Mouse (Mus musculus) hindbrain, embryonic 10.5 days (tissue): ENCODE results near the gene Atat1. TPM values are rescaled to one million over a fixed set of nuclear protein-coding genes. Genes with fewer than 3 reads are reported as not detected.
A peak's percentile ranks its signal among the peaks of the same experiment; 100 is the strongest.

Experiments used
- DNase-seq: peaks from one replicate; pipeline ENCODE4 v3.0.0-alpha.2; 2017; ENCODE audit warnings: low spot score
- H3K27ac ChIP-seq: fragments of 300-500 bp; sonication (generic); 2 replicates; pipeline ENCODE4 v1.5.1; 2016; ENCODE audit warnings: mild to moderate bottlenecking, moderate library complexity
- H3K27me3 ChIP-seq: fragments of 300-500 bp; sonication (generic); 2 replicates; pipeline ENCODE4 v1.6.1; 2016; ENCODE audit warnings: mild to moderate bottlenecking; ENCODE audit not compliant: poor library complexity, insufficient read depth, severe bottlenecking
- H3K36me3 ChIP-seq: fragments of 300-500 bp; sonication (generic); 2 replicates; pipeline ENCODE4 v1.6.1; 2016; ENCODE audit warnings: mild to moderate bottlenecking, moderate library complexity
- H3K4me1 ChIP-seq: fragments of 300-500 bp; sonication (generic); replicated peaks from 2 replicates; pipeline ENCODE4 v1.6.1; 2016; ENCODE audit warnings: mild to moderate bottlenecking
- H3K4me3 ChIP-seq: fragments of 300-500 bp; sonication (generic); 2 replicates; pipeline ENCODE4 v1.5.1; 2016; ENCODE audit warnings: mild to moderate bottlenecking, moderate library complexity
- H3K9me3 ChIP-seq: fragments of 300-500 bp; sonication (generic); 2 replicates; pipeline ENCODE4 v1.6.1; 2016; ENCODE audit warnings: mild to moderate bottlenecking, moderate library complexity
- WGBS: fragments of 180-500 bp; shearing (Covaris S2); methylation state at CpG from one replicate; pipeline ENCODE4 v1.1.7; 2016; 5-methylcytosine and 5-hydroxymethylcytosine counted together
- polyA plus RNA-seq: library from polyadenylated mRNA; unstranded; fragments of >200 nt; fragmentation: Nextera tagmentation; extraction: Ambion mirVana; gene quantifications from 2 replicates; pipeline ENCODE4 v1.2.1, GENCODE M21; 2016

Gene Atat1
- polyA plus RNA-seq, 1 experiment from 2014 or later, result 227 TPM

DNA sequence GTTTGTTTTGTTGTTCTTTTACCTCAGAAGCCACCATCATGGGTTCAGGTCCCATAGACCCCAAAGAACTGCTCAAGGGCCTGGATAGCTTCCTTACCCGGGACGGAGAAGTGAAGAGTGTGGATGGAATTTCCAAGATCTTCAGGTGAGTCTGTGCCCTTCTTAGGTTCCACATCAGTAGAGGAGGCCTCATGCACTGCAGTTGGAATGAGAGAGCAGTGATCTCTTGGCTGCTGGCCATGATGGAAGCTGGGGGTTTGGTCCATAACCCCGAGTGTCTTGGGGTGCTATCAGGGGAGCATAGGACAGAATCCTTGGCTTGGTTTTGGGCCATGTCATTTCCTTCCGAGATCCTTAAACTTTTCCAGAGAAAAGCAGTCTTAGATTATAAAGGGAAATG lies 13.4 kb upstream of the Atat1 start:
- no peak overlapping the region for H3K4me3 ChIP-seq
- no peaks in the 10 kb centered on the region for H3K27me3 ChIP-seq
- H3K36me3 ChIP-seq, result peaks cover 69% of the 10 kb centered on the region
- peaks cover 28% of the 10 kb centered on the region for H3K4me1 ChIP-seq
- DNase-seq, result no peak
- H3K9me3 ChIP-seq, result no peaks in the 10 kb centered on the region
- WGBS, result 94% methylated on average over 4 of the region's 4 CpGs
- H3K27ac ChIP-seq, result no peak overlapping the region

DNA sequence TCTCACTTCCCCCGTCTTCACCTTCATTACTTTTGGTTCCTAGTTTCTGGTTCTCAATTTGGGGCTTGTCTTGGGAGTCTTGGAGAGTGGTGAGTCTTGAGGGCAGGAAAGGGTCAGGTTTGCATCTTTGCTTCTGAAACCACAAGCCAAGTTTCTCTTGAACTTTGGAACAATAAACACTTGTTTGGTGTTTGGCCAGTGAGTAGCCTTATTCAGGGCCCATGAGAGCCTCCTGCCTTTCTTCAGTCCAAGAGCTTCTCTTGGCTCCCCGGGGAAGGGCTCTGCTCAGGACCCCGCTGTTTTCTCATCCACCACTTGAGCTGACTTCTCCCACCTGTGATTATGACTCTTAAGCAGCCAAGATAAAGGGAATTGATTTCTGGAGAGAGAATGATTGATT lies 12.7 kb upstream of the Atat1 start:
- no peak for DNase-seq
- H3K4me1 ChIP-seq, result peaks cover 28% of the 10 kb centered on the region
- 92% methylated on average over 3 of the region's 3 CpGs for WGBS
- no peak overlapping the region for H3K27ac ChIP-seq
- no peaks in the 10 kb centered on the region for H3K9me3 ChIP-seq
- peaks cover 67% of the 10 kb centered on the region for H3K36me3 ChIP-seq
- no peaks in the 10 kb centered on the region for H3K27me3 ChIP-seq
- no peak overlapping the region for H3K4me3 ChIP-seq

DNA sequence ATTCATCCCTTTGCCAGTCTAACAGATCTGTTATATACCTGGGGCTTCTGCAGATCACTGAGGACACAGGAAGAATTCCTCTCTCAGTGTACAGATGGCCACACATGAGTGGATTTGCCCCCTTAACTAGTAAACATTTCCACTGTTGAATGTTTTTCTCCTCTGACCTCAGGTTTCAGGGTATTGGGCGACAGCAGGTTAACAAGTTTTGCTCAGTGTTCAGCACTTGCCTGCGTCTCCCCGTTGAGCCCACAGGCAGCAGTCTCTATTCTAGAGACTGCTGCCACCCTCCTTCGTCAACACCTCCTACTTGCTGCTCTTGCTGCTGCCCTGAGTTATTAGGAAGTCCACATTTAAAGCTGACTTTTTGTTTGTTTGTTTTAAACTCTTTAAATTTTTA lies 11.8 kb upstream of the Atat1 start:
- whole genome bisulfite sequencing, result 91% methylated on average over 4 of the region's 4 CpGs
- Histone ChIP-seq H3K9me3 (no peaks in the 10 kb centered on the region), H3K27ac (peak overlapping the region; percentile 40; the same call in 1 of the 2 replicates), H3K36me3 (peaks cover 65% of the 10 kb centered on the region), H3K27me3 (no peaks in the 10 kb centered on the region), H3K4me1 (peaks cover 28% of the 10 kb centered on the region), H3K4me3 (no peak overlapping the region)
- DNase-seq, result no peak

DNA sequence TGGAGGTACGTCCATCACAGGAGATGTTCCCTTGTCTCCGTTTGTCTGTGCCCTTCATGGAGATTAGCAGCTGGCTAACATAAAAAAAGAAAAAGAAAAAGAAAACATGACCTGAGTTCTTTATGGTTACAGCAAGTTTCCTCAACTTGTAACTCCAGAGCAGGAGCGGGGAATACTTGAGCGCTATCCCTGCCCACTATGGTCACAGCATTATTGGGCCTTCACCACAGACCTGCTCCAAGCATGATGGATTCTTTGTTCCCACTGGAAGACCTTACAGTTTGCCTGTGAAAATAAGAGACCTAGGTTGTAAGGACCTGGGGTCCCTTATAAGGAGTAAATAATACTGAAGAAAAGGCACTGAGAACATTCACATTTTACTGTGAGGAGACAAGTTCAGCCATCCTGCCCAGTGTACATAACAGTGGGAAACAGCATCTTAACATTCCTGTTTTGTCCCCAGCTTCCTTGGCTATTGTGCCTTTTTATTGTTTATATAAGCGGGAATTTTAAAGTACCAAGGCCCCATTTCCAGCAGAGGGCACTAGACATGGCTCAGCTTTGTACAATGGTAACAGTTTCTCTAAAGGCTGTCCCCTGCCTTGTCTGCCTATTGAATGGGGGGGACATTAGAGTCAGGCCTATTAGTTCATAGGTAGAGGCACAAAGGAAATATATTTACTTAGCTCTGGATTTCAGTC lies 11.1 kb upstream of the Atat1 start:
- 77% methylated on average over 5 of the region's 5 CpGs for WGBS
- Histone ChIP-seq H3K4me1 (peaks cover 28% of the 10 kb centered on the region), H3K27me3 (no peaks in the 10 kb centered on the region), H3K4me3 (no peak overlapping the region), H3K9me3 (no peaks in the 10 kb centered on the region), H3K36me3 (peaks cover 58% of the 10 kb centered on the region), H3K27ac (peak overlapping the region; percentile 99)
- peak; percentile 40 for DNase-seq

DNA sequence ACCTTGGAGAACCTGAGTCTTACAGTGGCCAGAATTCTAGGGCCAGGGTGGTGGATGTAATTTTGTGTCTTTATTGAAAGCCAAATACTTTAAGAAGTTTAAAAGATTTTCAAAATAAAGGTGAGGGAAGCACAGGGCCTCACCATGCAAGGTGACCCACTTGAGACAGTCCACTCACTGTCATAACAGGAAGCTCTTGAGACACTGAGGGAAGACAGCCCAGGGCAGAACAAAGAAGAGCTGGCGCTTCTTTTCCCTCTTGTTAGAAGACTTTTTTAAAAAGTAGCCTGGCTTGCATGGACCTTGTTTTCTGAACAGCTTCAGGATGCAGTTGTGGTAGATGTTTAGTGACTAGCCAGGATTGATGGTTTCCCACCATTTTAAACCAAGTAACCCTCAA lies 10.5 kb upstream of the Atat1 start:
- H3K4me3 ChIP-seq, result peak overlapping the region; percentile 85
- H3K27ac ChIP-seq, result peak overlapping the region; percentile 99
- H3K36me3 ChIP-seq, result peaks cover 51% of the 10 kb centered on the region
- no peak for DNase-seq
- H3K4me1 ChIP-seq, result peaks cover 31% of the 10 kb centered on the region
- no peaks in the 10 kb centered on the region for H3K27me3 ChIP-seq
- no peaks in the 10 kb centered on the region for H3K9me3 ChIP-seq
- WGBS, result 91% methylated on average over 1 of the region's 1 CpGs

DNA sequence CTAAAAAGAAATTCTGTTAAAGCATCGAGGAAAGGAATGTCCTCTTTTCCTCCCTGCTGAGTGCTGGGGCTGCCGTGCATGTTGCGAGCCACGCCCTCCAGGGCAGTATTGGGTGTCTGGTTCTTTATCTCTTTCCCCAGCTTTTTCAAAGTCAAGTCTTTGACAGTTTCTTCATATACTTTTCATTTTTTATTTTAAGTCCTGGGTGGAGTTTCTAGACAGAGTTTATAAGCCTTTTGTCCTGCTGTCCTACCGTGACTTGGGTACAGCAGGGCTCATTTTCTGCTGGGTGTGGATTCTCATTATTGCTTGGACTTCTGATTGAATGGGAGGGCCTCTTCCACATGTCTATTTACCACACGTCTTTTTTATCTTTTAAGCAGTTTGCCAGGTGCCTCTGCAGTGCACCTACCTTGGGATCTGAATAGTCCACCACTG lies 10.0 kb upstream of the Atat1 start:
- WGBS, result 66% methylated on average over 6 of the region's 6 CpGs
- peak overlapping the region; percentile 99 for H3K27ac ChIP-seq
- H3K9me3 ChIP-seq, result no peaks in the 10 kb centered on the region
- DNase-seq, result no peak
- peaks cover 35% of the 10 kb centered on the region for H3K4me1 ChIP-seq
- no peaks in the 10 kb centered on the region for H3K27me3 ChIP-seq
- peaks cover 46% of the 10 kb centered on the region for H3K36me3 ChIP-seq
- peak overlapping the region; percentile 85 for H3K4me3 ChIP-seq

DNA sequence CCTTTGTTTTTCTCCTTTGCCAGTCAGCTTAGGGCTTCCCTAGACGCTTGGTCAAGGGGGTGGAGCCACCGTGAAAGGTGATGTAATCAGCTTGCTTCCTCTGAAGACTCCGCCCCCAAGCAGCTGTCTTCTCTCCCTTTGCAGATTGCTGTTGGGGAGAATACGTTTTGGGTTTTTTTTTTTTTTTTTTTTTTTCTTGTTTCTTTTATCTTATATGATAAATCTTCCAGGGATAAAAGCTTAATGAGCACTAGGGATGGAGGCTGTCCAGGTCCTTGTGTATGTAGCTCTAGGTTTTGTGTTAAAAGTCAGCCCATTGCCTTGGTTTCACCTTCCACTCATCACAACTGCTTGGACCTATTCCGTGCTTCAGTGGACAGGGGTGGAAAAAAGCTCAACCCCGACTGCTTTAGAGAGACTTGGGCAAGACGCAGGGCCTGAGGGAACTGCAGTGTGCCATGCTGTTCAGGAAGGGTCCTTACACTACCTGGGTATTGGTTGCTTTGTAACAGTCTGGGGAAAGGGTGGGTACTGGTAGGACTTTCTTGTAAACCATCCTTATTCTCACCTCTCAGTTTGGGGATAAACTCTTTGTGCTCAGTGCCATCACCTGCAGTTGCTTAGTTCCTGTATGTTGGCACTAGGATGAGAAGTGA lies 9.3 kb upstream of the Atat1 start:
- H3K27ac ChIP-seq, result peak overlapping the region; percentile 99
- H3K4me3 ChIP-seq, result peak overlapping the region; percentile 85
- peaks cover 35% of the 10 kb centered on the region for H3K4me1 ChIP-seq
- H3K9me3 ChIP-seq, result no peaks in the 10 kb centered on the region
- peak; percentile 91 for DNase-seq
- H3K36me3 ChIP-seq, result peaks cover 45% of the 10 kb centered on the region
- WGBS, result 22% methylated on average over 7 of the region's 7 CpGs
- H3K27me3 ChIP-seq, result no peaks in the 10 kb centered on the region

DNA sequence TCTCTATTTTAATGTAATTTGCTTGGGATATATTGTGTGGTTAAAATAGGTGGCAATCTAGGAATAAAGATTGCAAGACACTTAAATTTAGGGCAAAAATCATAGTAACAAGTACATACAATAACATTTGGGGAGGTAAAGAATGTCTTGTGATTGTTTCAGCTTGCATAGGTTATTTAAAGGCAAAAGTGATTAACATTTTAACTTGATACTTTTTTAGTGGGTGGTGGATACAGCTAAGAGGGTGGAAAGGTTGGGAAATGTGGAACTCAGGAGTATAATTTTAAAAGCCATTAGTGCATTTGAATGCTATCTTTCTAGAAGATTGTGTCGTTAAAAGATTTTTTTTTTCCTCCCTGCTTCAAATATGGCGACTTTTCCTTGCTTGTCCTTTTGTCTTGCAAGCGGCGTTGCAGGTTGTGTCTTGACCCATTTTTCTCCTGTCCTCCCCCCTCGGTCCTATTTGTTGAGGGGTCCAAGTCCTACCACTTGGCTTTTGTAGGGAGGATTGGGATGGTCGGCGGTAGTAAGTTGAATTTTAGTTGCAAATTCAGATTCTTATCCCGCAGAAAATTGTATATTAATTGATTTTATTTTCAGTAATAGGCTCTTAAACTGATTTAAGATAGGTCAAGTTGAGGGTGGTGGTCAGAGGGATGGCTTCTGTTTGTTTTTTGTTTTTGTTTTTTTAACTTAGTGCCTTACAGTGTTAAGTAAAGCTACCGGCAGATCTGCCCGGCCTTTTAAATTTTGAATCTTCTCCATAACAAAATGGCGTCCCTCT lies 8.6 kb upstream of the Atat1 start:
- Histone ChIP-seq H3K9me3 (no peaks in the 10 kb centered on the region), H3K4me1 (peaks cover 35% of the 10 kb centered on the region), H3K27ac (peak overlapping the region; percentile 99), H3K4me3 (peak overlapping the region; percentile 85), H3K36me3 (peaks cover 44% of the 10 kb centered on the region), H3K27me3 (no peaks in the 10 kb centered on the region)
- under 1% methylated on average over 11 of the region's 11 CpGs for WGBS
- peak; percentile 57 for DNase-seq

DNA sequence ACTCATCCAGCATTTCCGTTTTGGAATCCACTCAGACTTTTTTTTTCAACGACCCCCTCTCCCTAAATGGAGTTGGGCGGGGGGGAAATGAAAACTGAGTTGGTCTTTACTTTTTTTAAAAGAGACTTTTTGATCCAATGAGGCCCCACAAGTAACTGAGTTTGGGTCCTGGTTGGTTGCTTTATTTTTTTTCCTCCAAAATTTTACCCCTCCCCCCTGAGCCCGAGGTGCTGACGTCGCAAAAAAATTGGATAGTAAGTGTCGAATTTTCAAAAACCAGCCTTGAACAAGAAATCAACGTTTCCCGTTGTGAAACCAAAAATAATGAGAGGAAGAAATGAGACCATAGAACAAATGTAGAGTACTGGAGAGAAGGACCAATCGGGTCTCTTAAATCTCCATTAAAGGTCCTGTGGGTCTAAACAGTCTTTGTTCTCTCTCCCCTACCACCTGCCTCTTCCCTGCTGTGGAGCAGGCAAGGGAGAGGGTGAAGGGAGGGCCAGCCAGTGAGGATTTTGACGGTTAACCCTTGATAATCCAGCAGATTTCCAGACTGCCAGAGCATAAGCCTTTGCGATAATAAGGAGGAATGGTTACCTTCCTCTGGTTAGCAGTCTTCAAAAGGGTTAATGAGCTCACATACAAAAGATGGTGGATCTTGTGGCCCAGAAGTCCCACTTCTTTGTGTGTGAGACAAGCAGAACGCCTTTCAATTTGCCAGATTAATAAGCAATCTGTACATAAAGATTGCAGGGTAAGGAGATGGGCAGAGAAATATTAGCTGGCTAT lies 7.8 kb upstream of the Atat1 start:
- no peaks in the 10 kb centered on the region for H3K9me3 ChIP-seq

DNA sequence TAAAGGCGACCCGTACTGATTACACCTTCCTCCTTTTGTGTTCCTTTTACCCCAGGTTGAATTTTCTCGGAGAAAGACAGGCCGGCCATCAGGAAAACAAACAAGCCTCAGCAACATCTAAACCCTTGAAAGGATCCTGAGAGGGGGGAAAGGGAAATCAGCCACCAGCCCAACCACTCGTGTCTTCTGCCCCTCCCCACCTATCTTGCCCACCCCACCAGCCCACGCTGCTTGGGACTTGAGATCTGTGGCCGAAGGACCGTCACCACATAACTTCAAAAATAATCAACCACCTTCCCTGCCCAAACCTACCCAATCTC lies 7.2 kb upstream of the Atat1 start:
- Histone ChIP-seq H3K27ac (peak overlapping the region; percentile 99), H3K9me3 (no peaks in the 10 kb centered on the region), H3K4me1 (peaks cover 35% of the 10 kb centered on the region), H3K27me3 (no peaks in the 10 kb centered on the region), H3K36me3 (peaks cover 45% of the 10 kb centered on the region), H3K4me3 (peak overlapping the region; percentile 85)
- DNase-seq, result no peak
- under 1% methylated on average over 8 of the region's 8 CpGs for WGBS

More for the DNA sequence above, 7.8 kb upstream of the Atat1 start:
- WGBS, result under 1% methylated on average over 13 of the region's 13 CpGs
- Histone ChIP-seq H3K4me3 (peak overlapping the region; percentile 85), H3K27ac (peak overlapping the region; percentile 99), H3K4me1 (peaks cover 35% of the 10 kb centered on the region), H3K27me3 (no peaks in the 10 kb centered on the region), H3K36me3 (peaks cover 44% of the 10 kb centered on the region)
- DNase-seq, result peak; percentile 69

DNA sequence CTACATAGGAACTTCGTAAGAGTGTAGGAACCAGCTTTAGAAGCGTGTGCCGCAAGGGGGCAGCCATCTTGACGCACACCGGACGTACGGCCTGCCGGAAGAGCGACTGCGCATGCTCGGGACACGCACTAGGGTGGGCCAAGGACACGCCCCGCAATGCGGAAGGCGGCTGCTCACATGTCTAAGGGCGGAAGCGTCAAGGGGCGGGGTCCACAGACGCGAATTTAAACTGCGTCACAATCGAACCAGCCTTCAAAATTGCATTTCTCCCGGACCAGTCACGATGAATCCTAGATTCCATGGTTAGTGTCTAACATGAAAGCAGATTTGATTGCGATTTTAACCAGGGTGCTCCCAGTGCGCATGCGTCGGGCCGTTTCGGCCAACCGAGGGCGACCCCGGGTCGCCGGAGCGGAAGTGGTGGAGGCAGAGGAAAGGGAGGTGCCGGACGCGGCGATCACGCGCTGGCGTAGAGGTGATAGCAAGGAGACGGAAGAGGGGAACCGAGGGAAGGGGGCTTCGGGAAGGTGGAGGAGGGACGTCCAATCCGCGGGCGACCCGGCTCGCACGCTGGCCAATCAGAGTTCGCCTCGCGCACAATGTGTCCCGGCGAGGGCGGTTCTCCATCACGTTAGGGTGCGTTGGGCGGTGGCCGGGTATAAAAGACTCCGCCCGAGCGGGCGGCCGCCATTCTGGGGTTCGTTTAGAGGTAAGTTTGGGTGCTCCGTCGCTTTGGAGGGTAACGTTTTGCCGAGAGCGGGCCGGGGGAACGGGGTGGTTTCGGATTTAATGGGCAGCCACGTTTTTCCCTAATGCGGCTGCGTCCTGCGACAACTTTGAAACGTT lies 6.6 kb upstream of the Atat1 start, which contains the start of the genes Mrps18b and Ppp1r10:
Gene Mrps18b, minus strand, starts transcription at position 93 of the 846 bp plus-strand sequence.
Gene Ppp1r10, plus strand, starts transcription at position 138 of the 846 bp plus-strand sequence.
- no peaks in the 10 kb centered on the region for H3K27me3 ChIP-seq
- H3K9me3 ChIP-seq, result no peaks in the 10 kb centered on the region
- peak within 1 kb of the TSS; percentile 85 for H3K4me3 ChIP-seq
- DNase-seq, result peak; percentile 99
- WGBS, result under 1% methylated on average over 83 of the region's 83 CpGs
- peaks cover 31% of the 10 kb centered on the region for H3K4me1 ChIP-seq
- H3K27ac ChIP-seq, result peak within 1 kb of the TSS; percentile 99
- H3K36me3 ChIP-seq, result peaks cover 51% of the 10 kb centered on the region
